Mouse (Mus musculus) CD4-positive naive resting alpha-beta T cell, adult 57 days (primary cell): ENCODE data around the gene Esyt2. TPM values are rescaled to one million over a fixed set of nuclear protein-coding genes. Genes with fewer than 3 reads are reported as not detected.

ENCODE experiments used
- total RNA-seq: library from RNA; stranded (reverse); gene quantifications from one replicate; pipeline ENCODE4 v1.2.4, GENCODE M21; 2023

Esyt2 gene
- total RNA-seq = 254 TPM

DNA sequence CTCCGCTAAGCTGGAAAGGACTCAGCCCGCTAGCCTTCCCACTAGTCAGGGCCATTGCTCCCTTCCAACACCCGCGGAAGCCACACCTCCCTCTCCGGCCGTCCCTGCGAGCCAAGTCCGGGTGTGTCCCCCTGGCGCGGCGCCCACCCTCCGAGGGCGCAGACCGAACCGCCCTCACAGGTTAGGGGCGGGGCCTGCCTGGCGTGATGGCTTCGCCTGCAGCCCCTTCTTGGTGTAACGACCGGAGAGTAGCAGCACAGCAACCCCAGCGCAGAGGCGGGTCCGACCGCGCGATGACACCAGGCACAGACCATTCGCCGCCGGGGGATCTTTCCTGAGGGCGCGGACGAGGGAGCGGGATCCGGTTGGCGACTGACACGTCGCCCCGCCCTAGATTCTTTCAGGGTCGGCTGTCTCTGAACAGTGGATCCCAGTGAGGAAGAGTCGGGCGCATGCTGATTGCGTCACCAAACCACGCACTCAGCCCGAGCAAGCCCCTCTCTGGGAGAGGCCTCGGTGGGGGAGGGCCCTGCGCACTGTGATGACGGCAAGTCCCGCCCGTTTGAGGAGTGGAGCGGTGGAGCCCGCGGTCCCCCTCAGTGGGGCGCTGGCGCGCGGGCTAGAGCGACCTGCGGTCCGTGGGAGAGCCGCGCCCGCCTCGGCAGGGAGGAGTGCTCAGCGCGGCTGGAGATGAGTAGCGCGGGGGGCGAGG lies at the start of gene Esyt2:
Gene Esyt2 (plus strand): TSS at position 544 of the 712 bp plus-strand sequence.

DNA sequence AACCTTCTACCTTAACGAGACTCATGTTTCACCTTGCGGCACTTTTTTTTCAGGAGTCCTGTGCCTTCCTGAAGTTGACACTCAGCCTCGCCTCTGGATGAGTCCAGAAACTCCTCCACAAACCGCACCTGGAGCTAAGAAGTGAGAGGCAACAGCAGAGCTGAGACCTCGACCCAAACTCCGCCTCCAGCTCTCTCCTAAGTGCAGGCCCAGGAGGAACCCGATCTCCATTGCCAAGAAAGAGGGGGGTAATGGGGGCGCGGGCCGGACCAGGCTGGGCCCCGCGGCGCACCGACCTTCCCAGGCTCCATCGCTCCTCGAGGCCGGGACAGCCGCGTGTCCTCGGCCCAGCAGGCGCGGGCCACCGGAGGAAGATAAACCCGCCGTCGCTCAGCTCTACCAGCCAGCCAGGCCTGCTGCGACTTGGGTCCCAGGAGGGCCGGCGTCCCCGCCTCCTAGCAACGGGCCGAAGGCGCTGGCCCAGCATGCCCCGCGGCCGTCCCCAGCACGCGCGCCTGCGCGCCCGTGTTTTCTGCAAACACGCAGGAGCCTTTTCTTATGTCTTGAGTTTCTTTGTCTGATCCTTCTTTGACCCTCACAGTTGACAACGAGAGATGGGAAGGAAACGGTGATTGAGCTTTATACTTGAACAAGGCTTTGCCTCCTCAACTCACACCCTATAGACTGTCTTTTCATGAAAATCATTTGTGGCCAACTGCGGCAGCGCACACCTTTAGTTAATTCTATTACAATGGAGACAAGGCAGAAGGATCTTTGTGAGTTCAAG lies 18.2 kb upstream of the Esyt2 start, which contains the start of gene Wdr60:
Gene Wdr60 (minus strand): TSS at position 468 of the 787 bp plus-strand sequence.

DNA sequence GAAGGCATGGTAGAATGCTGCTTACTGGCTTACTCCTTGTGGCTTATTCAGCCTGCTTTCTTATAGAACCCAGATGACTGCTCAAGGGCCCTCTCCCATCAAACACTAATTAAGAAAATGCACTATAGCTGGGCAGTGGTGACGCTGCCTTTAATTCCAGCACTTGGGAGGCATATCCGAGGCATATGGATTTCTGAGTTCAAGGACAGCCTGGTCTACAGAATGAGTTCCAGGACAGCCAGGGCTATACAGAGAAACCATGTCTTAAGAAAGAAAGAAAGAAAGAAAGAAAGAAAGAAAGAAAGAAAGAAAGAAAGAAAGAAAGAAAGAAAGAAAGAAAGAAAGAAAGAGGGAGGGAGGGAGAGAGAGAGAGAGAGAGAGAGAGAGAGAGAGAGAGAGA lies 5.9 kb upstream of the Esyt2 start, which contains the start of gene Gm11027:
Gene Gm11027 (plus strand): TSS at position 301 of the 400 bp plus-strand sequence.

DNA sequence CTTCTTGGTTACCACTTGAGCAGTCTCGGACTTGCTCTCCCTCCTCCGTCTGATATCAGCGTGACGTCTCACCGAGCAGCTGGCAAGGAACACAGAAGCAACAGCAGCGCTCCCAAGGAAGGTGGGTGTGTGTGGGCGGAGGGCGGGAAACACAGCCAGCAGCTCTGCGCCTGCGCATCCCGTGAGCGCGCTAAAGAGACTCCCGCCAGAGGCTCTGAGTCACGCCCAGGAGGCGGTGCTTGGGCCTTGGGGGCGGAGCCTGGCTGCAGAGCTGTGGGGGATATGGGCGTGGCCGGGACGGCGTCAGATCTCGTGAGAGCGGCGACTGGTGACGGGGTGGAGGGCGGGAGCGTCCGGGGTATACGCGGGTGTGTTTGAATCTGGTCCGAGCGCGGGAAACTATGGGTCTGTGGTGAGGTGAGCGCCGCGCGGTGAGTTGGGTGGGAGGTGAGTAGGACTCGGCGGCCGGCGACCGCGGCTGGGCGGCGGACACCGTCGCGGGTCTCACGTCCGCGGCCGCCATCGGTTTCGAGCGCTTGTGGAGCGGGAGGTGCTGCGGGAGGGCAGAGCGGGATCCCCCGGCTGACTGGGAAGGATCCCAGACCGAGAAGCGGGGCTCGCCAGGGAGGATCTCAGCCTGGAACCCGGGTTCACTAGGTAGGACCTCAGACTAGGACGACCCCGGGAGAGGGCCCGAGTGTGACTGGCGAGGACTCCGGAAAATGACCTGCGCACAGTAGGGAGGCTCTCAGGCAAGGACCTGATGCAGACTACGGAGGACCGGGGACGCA lies 124.2 kb downstream of the Esyt2 start, which contains the start of gene Ncapg2:
Gene Ncapg2 (plus strand): TSS at position 358 of the 791 bp plus-strand sequence.

Other genes with a start within 250 kb of the Esyt2 start
- 75.4 TPM for gene Zfp386, start 233.5 kb upstream of the Esyt2 start, total RNA-seq
- gene Vipr2, start 203.5 kb upstream of the Esyt2 start, total RNA-seq = not detected
- gene Wdr60, start 18.2 kb upstream of the Esyt2 start, total RNA-seq = 1.2 TPM
- not detected for gene Gm11027, start 5.8 kb upstream of the Esyt2 start, total RNA-seq
- 4.0 TPM for gene Ncapg2, start 124.2 kb downstream of the Esyt2 start, total RNA-seq
- gene Ptprn2, start 204.5 kb downstream of the Esyt2 start, total RNA-seq = not detected